Mouse (Mus musculus) heart, embryonic 14.5 days (tissue): ENCODE measurements at regions not wholly inside any gene's neighbourhood (a gene's known extent, or its start where the extent isn't known, plus 50 kb on each side); places are given as distances from the start of the nearest gene placed in this dataset.
A peak's percentile ranks its signal among the peaks of the same experiment; 100 is the strongest.

Experiments
- ATAC-seq: fragments of 200-750 bp; cut with Nextera tagmentation; 2 replicates; pipeline ENCODE4 v1.8.0; 2017; ENCODE audit warnings: low read depth, moderate TSS enrichment; ENCODE audit not compliant: insufficient number of reproducible peaks, insufficient read depth, low FRiP score
- H3K27ac ChIP-seq, 2 experiments: fragments of 200-500 bp in 1 of 2; fragments of 300-500 bp in 1 of 2; sonication (generic) in 1 of 2; replicated peaks in 1 of 2; 2 replicates each; pipeline ENCODE4 v1.5.1; 2012 to 2014; ENCODE audit warnings: low read depth in 2 of 2, low read length in 2 of 2, control low read depth in 1 of 2, mild to moderate bottlenecking in 1 of 2, mixed read lengths in 1 of 2; ENCODE audit not compliant: control insufficient read depth in 1 of 2, insufficient read depth in 1 of 2
- H3K27me3 ChIP-seq: fragments of 300-500 bp; sonication (generic); 2 replicates; pipeline ENCODE4 v1.6.1; 2014; ENCODE audit warnings: mild to moderate bottlenecking, low read length, control low read depth; ENCODE audit not compliant: control insufficient read depth, insufficient read depth
- H3K36me3 ChIP-seq: fragments of 300-500 bp; sonication (generic); 2 replicates; pipeline ENCODE4 v1.6.1; 2014; ENCODE audit warnings: mild to moderate bottlenecking, control low read depth, low read length, mixed read lengths; ENCODE audit not compliant: control insufficient read depth, insufficient read depth
- H3K4me1 ChIP-seq, 2 experiments: fragments of 200-500 bp in 1 of 2; fragments of 300-500 bp in 1 of 2; sonication (generic) in 1 of 2; 2 replicates each; pipeline ENCODE4 v1.6.1; 2012 to 2014; ENCODE audit warnings: low read length in 2 of 2, control low read depth in 1 of 2, mixed read lengths in 1 of 2; ENCODE audit not compliant: control insufficient read depth in 2 of 2, insufficient read depth in 2 of 2
- H3K4me2 ChIP-seq: fragments of 300-500 bp; sonication (generic); 2 replicates; pipeline ENCODE4 v1.6.1; 2014; ENCODE audit warnings: mild to moderate bottlenecking, low read length
- H3K4me3 ChIP-seq, 2 experiments: fragments of 200-500 bp in 1 of 2; fragments of 300-500 bp in 1 of 2; sonication (generic) in 1 of 2; 2 replicates each; pipeline ENCODE4 v1.5.1; 2012 to 2014; ENCODE audit warnings: low read length in 2 of 2, mild to moderate bottlenecking in 2 of 2, control low read depth in 1 of 2, low read depth in 1 of 2, moderate library complexity in 1 of 2; ENCODE audit not compliant: control insufficient read depth in 1 of 2, insufficient read depth in 1 of 2
- H3K9ac ChIP-seq: fragments of 300-500 bp; sonication (generic); 2 replicates; pipeline ENCODE4 v1.6.1; 2014; ENCODE audit warnings: mild to moderate bottlenecking, low read length
- H3K9me3 ChIP-seq: fragments of 300-500 bp; sonication (generic); 2 replicates; pipeline ENCODE4 v1.6.1; 2016; ENCODE audit warnings: low read length, control low read depth; ENCODE audit not compliant: control insufficient read depth
- WGBS: fragments of 180-500 bp; shearing (Covaris S2); extraction: QIAGEN DNeasy Blood & Tissue Kit; methylation state at CpG from one replicate; pipeline ENCODE4 v1.1.7; 2014; 5-methylcytosine and 5-hydroxymethylcytosine counted together

DNA sequence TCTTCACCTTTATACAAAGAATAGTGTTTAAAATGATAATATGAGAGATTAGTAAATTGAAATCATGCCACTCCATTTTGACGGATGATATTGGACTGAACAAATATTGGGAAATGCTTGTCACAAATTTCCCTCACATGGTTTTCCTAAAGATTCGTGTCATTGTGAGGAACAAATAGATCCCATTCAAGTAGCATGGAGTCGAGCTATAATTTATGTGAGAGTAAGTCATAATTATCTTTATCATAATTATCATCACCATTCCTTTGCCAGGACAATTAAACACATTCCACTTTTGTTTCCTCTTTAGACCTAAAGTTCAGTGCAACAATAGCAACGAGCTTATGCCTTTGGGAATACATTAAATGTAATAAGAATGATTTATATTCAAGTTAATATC is 370.5 kb downstream of the Cdh11 start:
- Histone ChIP-seq H3K9me3 (no peaks in the 10 kb centered on the region), H3K36me3 (no peaks in the 10 kb centered on the region), H3K4me3 (no peak overlapping the region), H3K27ac (no peak overlapping the region), H3K4me1 (no peaks in the 10 kb centered on the region), H3K9ac (no peak overlapping the region), H3K27me3 (no peaks in the 10 kb centered on the region), H3K4me2 (no peak overlapping the region)
- ATAC-seq = no peak
- WGBS = 61% methylated on average over 4 of the region's 4 CpGs

DNA sequence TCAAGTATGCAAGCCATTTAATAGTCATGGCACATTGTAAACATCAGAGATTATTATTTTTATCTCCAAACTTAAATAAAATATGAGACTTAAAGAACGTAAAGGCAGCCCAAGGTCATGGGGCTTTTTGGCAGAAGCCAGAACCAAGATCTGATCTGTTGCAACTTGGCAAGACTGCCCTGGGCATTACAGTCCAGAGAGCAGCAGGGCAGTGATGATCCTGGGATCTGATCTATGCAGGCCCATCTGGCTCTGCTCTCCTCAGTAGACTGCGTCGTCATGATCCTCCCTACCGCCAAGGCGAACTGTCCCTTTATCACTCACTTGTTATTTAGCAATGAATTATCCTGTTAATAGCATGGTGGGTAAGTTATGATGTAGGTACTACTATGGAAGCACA is 372.0 kb downstream of the Cdh11 start:
- Histone ChIP-seq H3K27ac (no peak overlapping the region), H3K36me3 (no peaks in the 10 kb centered on the region), H3K9me3 (no peaks in the 10 kb centered on the region), H3K27me3 (no peaks in the 10 kb centered on the region), H3K4me1 (no peaks in the 10 kb centered on the region), H3K4me3 (no peak overlapping the region), H3K9ac (no peak overlapping the region), H3K4me2 (no peak overlapping the region)
- WGBS = 87% methylated on average over 5 of the region's 5 CpGs
- ATAC-seq = no peak

GRCm38 (mm10) chr8:102387591-102387990 is 397.9 kb downstream of the Cdh11 start:
- no peaks in the 10 kb centered on the region for H3K36me3 ChIP-seq
- H3K4me1 ChIP-seq = no peaks in the 10 kb centered on the region
- H3K4me2 ChIP-seq = no peak overlapping the region
- no peaks in the 10 kb centered on the region for H3K9me3 ChIP-seq
- H3K9ac ChIP-seq = no peak overlapping the region
- 81% methylated on average over 4 of the region's 4 CpGs for WGBS
- ATAC-seq = no peak
- no peak overlapping the region for H3K4me3 ChIP-seq
- H3K27ac ChIP-seq = no peak overlapping the region
- no peaks in the 10 kb centered on the region for H3K27me3 ChIP-seq

DNA sequence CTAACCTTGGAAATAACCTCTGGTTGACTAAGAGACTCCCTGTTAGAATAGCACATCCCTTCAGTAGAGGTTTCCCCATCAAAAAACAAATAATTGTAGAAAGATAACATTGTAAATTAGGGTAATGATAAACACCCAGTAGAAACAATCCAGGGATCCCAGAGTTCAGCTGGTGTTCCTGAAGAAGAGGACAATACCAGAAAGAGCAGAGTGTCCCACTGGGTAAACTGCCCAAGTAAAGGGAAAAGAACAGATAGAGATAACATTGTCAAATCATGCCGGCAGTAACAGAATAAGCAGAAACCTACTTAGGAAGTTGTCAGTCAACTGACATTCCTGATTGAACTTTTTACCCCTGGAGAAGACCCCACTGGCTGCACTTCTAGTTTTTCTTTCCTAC is 440.1 kb downstream of the Cdh11 start:
- ATAC-seq = peak; percentile 68

GRCm38 (mm10) chr8:102332511-102332910 is 452.9 kb downstream of the Cdh11 start:
- Histone ChIP-seq H3K36me3 (no peaks in the 10 kb centered on the region), H3K9ac (no peak overlapping the region), H3K4me3 (no peak overlapping the region), H3K4me1 (no peaks in the 10 kb centered on the region), H3K27me3 (no peaks in the 10 kb centered on the region), H3K4me2 (no peak overlapping the region), H3K9me3 (no peaks in the 10 kb centered on the region), H3K27ac (no peak overlapping the region)
- ATAC-seq = no peak
- 65% methylated on average over 5 of the region's 5 CpGs for WGBS

More for the DNA sequence above, 440.1 kb downstream of the Cdh11 start:
- Histone ChIP-seq H3K9me3 (no peaks in the 10 kb centered on the region), H3K4me3 (no peak overlapping the region), H3K27ac (no peak overlapping the region), H3K4me2 (no peak overlapping the region), H3K36me3 (no peaks in the 10 kb centered on the region), H3K4me1 (no peaks in the 10 kb centered on the region), H3K27me3 (no peaks in the 10 kb centered on the region), H3K9ac (no peak overlapping the region)
- whole genome bisulfite sequencing = 25% methylated on average over 1 of the region's 1 CpGs

DNA sequence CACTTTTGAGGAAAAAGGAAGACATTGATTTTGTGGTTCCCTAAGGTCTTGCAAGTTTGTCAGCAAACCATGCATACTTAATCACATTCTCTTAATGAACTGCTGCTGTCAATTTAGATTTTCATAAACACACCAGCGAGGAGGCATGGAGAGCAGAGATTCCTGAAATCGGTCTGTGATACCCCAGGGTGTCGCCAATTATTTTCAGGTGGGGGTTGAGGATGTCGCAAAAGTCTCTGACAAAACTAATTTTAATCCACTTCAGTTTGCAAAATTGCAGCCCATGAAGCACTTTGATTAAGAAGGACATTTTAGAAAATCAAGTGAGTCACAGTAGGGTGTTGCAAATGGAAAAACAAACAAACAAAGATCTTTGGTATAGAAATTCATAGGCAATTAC is 454.3 kb downstream of the Cdh11 start:
- no peaks in the 10 kb centered on the region for H3K4me1 ChIP-seq
- no peak overlapping the region for H3K9ac ChIP-seq
- H3K27ac ChIP-seq = no peak overlapping the region
- ATAC-seq = no peak
- no peaks in the 10 kb centered on the region for H3K9me3 ChIP-seq
- no peaks in the 10 kb centered on the region for H3K27me3 ChIP-seq
- no peak overlapping the region for H3K4me3 ChIP-seq
- 86% methylated on average over 4 of the region's 4 CpGs for WGBS
- H3K36me3 ChIP-seq = no peaks in the 10 kb centered on the region
- no peak overlapping the region for H3K4me2 ChIP-seq

GRCm38 (mm10) chr8:102329955-102330354 is 455.5 kb downstream of the Cdh11 start:
- WGBS = 69% methylated on average over 1 of the region's 1 CpGs
- H3K9ac ChIP-seq = no peak overlapping the region
- H3K4me3 ChIP-seq = no peak overlapping the region
- H3K36me3 ChIP-seq = no peaks in the 10 kb centered on the region
- no peaks in the 10 kb centered on the region for H3K9me3 ChIP-seq
- no peak for ATAC-seq
- H3K4me2 ChIP-seq = no peak overlapping the region
- H3K27me3 ChIP-seq = no peaks in the 10 kb centered on the region
- no peaks in the 10 kb centered on the region for H3K4me1 ChIP-seq
- no peak overlapping the region for H3K27ac ChIP-seq
